Mouse (Mus musculus) yolk sac, embryonic 10.5 days (tissue): ENCODE results near the gene Clec2i.
A peak's percentile ranks its signal among the peaks of the same experiment; 100 is the strongest.
"Not testable (repeated sequence)": the region's sequence is repeated elsewhere in the genome, so short reads cannot be mapped to it uniquely, and the experiment has no call there.

Experiments used
- DNase-seq: peaks from one replicate; pipeline ENCODE4 v3.0.0-alpha.2; 2017; ENCODE audit warnings: low spot score

Clec2i gene

DNA sequence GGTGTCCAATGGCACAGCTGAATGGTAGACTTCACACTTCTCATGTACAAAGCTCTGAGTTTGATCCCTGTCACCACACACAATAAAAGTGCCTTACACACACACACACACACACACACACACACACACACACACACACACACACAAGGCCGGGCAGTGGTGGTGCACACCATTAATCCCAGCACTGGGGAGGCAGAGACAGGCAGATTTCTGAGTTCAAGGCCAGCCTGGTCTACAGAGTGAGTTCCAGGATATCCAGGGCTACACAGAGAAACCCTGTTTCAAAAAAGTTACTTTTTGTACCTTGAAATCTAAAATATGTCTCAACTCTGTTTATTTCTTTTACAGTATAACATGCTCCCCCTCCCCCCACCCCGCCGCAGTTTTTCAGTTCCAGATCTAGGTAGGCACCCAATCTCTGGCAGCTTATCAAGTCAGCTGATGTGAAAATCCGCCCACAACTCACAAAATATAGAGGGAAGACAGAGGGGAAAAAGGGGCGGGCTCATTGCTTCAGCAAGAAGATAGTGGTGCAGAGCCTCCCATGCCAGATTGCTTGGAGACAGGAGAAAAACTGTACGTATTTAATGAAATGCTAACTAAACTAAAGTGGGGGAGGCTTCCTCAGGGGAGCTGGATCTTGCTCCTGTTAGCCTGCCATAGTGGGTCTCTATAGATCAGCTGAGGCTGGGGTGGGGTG, at the start of gene Clec2i:
TSS of gene Clec2i (plus strand) at position 498 of the 700 bp plus-strand sequence.
- not testable (repeated sequence) for DNase-seq

DNA sequence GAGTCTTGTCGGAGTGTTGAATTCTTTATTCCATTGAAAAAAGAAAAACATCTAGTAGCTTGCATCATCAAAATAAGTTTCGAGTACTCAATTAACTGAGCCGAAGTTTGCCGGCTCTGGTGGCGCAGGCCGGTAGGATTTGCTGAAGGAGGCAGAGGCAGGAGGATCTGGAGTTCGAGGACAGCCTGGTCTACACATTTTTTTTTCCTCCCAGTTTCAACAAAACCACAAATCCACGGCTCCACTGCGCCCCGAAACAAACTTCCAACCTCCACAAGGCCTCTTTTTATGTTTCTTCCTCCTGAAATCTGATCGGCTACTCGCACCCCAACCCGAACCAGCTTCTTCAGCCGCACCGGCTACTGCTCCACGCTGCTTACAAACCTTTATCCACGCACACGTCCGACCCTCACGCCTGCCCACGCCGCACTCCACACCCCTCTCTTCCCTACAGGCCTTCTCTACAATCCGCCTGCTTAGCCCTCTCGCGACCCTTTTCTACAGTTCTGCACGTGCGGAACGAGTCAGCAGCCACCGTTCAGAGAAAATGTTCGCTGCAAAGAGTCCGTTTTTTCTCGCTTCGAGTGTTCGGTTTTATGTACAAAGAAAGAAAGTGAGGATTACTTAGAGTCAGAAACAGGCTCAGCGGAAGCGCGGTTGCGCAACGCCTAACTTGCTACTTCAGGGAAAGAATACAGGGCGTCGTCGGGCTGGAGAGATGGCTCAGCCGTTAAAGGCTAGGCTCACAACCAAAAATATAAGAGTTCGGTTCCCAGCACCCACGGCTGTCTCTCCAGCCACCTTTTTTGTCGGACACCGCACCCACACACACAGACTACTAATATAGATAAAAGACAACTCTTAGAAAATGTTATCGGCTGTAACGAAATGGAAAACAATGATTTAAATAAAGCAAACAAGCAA, 48.8 kb upstream of the Clec2i start:
- DNase-seq: peak; percentile 91

DNA sequence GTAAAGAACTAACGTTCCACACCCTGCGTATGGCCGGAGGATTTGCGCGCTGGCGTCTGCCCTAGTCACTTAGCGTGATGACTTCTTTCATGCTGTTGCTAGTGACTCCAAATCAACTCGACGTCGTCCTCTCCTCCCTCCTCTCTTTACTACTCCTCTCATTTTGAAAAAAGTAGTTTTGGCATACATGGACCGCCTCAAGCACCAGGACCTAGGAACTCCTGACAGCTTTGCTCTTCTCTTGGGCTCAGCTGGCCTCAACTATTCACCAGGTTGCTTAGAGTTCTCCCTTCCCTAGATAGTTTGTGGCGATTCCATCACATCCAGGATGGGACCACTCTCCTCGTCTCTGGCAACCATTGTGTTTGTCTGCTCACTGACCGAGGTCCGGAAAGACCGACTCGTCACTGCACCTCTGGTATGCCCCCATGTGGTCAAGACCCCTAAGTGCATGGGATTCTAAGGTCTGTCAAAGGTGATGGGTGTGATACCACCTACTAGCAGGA, 48.1 kb upstream of the Clec2i start:
- peak; percentile 87 for DNase-seq

DNA sequence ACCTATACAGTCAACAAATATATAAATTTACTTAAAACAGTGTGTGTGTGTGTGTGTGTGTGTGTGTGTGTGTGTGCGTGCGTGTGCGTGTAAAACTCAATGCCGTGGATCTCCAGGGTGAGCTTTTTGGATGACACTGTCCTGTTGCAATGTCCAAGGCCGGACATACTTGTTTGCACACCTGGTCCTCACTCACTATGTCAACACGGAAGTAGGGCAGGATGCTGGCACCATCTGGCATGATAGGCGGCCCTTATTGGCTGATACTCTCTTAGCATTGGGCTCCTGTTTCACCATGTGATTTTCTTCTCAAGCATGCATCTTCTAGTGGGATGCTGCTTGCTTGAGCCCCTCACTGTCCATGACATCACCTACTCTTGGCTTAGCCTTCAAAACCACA, 47.5 kb upstream of the Clec2i start:
- no peak for DNase-seq

DNA sequence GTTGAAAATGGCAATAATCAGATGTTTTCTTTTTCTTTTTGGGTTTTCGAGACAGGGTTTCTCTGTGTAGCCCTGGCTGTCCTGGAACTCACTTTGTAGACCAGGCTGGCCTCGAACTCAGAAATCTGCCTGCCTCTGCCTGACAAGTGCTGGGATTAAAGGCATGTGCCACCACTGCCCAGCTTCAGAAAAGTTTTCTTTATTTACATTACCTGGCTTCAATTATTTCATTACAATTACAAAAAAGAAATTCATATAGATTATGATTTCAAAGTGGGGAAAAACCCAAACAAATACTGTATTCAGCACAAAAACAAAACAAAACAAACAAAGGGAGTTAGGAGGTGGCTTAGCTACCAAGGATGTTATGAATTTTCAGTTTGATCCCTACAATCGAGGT, 46.7 kb upstream of the Clec2i start:
- not testable (repeated sequence) for DNase-seq

DNA sequence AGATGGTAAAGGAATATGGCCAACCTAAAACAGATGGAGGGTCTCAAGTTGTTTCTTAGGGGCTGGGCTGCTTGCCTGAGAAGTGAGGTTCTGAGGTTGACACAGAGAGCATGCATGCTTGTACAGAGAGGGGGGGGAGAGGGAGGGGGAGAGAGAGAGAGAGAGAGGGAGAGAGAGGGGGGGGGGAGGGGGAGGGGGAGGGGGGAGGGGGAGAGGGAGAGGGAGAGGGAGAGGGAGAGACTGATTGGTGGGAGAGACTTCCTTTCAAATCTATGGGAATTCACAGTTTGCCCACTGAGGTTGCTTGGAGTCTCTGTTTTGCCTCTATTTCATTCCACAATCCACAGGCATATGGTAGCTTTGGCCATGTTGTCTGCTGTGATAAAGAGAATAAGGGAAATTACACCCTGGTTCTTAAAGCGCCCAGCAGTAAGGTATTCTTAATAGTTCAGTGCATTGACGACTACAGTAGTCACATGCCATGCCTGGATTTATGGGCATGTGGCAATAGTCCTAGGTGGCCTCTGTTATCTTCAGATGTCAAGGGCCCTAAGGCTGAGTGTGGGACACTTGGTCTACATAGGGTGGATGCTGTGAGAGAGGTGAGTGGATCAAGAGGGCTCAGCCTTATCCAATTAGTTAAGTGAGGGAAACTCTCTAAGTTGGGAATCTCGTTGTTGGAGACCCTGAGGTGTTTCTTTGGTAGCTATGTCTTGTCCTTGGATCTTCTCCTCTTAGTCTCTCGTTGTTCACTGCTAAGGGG, 45.9 kb upstream of the Clec2i start:
- peak; percentile 14 for DNase-seq

DNA sequence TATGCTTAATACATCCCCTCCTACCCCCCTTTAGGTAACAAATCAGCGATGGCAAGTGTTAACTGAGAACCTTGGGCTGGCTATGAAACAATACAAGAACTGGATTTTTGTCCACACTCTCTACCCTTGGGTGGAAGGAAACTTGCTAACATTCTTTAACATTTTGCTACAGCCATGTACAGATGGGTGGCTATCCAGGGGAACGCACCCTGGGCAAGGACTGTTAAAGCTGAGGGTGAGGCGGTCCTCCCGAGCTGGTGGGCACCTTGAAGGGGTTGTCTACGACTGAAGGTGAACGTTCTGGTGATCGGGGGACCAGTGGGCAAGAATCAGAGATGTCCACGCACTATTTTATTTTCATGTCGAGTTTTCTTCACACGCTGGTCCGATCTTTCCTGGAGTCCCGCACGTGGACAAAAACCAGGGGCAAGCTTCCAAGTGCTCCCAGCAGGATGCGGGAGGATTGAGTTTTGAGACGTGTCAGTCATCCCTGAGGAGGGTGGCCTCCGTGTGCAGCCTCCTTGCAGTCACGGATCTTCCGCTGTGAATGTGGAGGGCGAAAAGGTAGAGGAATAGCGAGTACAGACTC, 44.9 kb upstream of the Clec2i start:
- DNase-seq: no peak

DNA sequence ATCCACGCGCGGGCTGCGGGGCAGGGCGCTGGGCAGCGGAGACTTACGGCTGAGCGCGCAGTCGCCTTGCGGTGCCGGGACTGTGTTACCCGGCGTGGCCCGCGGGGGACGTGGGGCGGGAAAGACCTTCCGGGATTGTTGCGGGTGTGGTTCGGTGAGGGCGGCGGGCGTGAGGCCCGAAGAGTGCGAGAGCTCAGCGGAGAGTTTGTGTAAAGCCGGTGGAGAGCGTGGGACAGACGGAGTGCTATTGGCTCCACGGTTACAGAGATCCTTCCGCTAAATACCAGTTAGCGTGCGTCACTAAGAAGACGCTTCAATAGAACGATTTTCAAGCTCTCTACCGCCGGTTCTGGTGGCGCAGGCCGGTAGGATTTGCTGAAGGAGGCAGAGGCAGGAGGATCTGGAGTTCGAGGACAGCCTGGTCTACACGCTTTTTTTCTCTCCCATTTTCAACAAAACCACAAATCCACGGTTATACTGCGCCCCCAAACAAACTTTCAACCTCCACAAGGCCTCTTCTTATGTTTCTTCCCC, 44.4 kb upstream of the Clec2i start:
- peak; percentile 95 for DNase-seq

DNA sequence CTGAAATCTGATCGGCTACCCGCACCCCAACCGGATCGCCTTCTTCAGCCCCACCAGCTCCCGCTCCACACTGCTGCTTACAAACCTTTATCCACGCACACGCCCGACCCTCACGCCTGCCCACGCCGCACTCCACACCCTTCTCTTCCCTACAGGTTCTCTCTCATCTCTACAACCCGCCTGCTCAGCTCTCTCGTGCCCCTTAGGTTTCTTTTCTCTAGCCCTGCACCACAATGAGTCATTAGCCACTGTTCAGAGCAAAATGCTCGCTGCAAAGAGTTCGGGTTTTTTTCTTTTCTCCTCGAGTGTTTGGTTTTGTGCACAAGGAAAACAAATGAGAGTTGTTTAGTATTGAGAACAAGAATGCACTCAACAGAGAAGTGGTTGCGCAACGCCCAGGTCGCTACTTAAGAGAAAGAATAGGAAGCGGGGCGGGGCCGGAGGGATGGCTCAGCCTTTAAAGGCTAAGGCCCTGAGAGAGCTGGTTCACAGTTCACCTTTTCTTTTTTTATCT, 43.9 kb upstream of the Clec2i start:
- peak; percentile 85 for DNase-seq

DNA sequence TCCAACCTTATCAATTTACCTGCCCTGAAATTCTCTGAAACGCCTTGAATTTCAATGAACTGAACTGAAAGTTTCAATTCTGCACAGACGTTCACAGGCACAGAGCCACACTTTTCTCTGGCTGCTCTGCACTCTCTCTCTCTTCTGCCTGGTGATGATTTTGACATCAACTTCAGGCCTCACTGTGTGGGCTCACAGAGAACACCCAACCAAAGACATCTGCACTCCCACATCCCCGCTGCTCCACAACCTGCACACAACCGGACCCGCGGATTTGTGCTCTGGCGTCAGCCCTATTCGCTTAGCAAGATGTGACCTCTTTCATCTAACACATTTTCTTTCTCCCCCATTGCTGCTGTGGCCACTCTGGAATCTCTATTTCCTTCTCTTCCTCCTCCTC, 43.3 kb upstream of the Clec2i start:
- DNase-seq: no peak

DNA sequence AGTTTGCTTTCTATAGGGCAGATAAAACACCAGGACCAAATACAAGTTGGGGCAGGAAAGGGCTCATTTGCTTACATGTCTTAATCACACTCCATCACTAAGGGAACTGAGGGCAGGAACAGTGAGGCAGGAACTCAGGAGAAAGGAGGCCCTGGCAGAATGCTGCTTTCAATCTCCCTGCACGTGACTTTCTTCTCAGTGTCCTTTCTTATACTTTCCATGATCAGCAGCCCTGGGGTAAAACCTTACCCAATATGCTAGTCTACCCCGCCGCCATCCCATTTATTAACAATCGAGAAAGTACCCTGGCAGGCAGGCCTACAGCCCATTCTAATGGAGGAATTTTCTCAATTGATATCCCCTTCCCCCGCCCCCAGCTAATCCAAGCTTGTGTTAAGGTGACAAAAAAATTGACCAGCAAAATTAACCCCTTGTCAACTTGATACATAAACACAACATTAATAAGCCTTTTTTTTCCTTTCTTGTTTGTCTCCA, 42.8 kb upstream of the Clec2i start:
- DNase-seq: no peak

DNA sequence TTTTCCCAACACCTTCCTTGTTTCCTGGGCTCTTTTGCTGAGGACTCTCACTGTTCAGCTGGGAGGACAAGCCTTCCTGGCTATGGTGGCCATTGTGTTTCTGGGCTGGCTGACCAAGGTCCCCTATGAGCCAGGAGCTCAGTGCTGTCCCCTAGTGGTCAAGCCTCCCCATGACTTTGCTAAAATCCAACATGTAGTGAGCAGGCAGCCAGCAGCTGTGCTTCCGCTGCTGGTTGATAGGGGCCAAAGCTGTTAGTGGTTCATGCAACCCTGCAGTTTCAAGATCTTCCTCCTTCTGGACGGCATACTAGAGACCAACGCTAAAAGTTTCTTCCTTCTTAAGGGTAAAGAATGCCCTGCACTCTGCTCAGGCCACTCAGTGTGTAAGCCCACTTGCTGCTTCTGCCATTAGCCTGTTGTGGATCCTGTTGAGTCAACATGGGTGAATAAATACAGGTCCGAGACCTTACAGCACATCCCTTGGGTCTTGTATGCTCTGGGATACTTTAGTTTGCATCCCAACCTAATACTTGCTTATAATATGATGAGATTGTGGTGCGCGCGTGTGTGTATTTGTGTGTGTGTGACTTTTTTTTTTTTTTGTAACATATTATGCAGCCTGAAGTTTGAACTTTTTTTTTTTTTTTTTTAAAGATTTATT, 41.9 kb upstream of the Clec2i start:
- peak; percentile 87 for DNase-seq

DNA sequence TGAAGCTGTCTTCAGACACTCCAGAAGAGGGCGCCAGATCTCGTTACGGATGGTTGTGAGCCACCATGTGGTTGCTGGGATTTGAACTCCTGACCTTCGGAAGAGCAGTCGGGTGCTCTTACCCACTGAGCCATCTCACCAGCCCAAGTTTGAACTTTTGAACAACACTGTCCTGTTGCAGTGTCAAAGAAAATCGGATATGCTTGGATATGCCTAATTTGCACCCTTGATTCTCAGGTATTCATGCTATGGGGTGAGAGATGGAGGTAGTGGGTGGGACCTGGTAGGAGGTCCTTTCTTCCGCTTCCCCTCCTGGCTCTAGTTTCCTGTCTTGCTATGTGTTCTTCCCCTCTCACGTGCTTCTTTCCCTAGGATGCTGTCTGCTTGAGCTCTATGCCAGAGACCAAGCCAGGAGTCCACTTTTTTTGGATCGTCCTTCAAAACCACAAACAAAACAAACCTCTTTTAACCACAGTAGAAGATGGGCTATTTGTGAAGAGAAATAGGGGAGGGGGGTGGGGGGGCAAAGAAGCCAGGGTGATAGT, 41.3 kb upstream of the Clec2i start:
- DNase-seq: peak; percentile 21

DNA sequence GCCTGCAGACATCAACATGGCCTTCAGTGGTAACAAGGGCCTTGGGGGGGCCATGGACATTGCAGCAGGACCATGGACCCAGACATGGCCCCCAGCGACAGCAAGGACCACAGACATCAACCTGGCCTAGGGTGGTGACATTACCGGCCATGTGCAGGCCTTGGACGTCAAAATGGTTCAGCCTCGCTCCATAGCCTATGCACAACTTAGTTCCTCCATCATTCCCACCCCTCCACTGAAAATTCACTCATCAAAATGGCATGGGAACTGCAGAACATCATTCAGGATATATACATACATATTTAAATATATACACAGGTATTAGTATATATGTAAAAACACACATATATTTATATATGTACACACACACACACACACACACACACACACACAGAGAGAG, 40.0 kb upstream of the Clec2i start:
- no peak for DNase-seq

DNA sequence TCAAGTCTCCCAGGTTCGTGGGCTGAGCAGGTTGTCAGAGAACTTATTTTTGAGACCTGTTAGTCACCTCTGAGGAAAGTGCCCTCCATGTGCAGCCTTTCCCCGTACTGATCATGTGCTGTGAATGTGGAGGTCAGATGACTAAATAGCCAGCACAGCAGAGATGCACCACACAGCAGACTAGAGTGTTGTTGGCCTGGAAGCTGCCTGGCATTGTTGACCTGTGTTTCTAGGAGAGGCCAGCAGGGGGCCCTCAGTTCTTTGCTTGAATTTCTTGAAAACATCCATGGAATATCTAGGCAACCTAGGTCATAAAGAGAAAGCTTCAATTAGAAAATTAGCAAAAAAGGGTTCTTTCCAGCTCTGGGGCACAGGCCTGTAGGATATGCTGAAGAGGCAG, 37.5 kb upstream of the Clec2i start:
- peak; percentile 57 for DNase-seq

DNA sequence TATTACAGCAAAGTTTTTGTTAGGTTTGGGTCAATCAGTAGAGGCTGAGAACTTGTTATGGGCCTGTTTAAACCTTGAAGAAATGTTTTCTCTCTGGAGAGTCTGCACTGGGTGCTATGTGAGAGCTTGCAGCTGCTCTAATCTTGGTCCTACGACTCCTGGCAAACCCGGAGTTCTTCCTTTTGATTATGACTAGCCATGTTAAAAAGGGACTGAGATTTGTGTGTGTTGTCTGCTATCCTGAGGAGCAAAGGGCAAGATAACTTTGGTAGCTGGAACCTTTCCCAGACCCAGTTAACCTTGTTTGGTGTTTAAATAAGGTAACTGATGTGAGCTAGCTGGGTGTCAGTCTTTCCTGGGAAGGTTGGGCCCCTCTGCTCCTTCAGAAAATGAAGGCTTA, 36.7 kb upstream of the Clec2i start:
- no peak for DNase-seq

DNA sequence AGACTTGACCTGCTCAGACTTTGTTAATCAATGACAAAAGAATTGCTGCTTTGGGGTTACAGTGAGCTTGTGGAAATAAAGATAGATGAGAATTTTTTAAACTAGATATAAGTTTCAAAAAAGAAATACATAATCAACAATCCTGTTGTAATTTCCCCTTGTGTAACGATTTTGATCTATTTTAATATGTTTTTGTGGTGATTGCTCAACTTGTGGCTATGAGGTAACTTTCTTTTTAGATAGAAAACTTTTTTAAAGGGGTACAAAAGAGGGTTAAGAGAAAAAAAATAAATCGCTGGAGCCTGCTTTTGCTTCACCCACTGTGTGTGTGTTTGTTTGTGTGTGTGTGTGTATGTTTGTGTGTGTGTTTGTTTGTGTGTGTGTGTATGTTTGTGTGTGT, 36.2 kb upstream of the Clec2i start:
- DNase-seq: no peak

DNA sequence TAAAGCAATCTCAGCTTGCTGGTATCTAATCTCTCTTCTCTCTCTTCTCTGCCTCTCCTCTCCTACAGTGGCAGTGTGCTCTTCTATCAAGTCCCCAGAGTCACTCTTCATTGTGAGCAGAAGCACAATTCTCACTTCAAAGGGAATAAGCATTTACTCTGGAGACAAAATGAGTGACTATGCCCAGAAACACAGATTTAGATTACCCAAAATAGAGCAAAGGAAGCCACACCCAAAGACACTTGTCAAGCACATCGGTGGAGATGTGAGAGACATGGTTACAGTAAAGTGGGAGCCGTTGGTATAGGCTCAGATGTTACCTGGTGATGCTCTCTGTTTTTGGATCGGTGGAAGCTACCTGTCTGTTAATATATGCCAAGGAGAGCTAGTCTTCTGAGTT, 34.6 kb upstream of the Clec2i start:
- DNase-seq: no peak

DNA sequence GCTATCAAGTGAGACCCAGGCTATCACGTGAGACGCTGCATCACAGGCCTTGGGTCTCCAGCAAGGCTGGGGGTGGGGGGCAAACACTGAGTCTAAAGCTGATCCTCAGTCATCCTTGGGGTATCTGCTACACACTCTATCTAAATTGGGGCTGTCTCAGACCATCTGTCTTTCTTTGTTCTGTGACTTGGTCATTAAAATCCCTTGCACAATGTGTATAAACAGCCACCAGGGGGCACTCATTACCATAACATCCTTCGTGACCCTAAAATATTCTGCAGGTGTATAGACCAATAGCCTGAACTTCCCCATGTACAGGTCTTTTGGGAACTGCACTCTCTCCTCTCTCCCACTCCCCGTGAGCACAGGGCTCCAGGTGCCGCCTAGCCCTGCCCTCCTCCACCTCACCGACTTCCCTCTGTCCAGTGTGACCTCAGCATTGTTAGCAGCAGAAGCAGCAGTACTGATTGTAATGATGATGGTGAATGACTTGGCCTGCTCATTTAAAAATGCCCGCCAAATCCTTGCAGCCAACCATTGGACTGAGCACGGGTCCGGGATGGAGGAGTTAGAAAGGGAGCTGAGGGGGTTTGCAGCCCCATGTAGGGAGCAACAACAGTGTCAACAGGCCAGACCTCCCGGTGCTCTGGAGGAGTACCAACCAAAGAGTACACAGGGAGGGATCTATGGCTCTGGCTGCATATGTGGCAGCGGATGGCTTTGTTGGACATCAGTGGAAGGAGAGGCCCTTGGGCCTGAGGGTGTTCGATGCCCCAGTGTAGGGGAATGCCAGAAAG, 33.2 kb upstream of the Clec2i start:
- DNase-seq: peak; percentile 46

DNA sequence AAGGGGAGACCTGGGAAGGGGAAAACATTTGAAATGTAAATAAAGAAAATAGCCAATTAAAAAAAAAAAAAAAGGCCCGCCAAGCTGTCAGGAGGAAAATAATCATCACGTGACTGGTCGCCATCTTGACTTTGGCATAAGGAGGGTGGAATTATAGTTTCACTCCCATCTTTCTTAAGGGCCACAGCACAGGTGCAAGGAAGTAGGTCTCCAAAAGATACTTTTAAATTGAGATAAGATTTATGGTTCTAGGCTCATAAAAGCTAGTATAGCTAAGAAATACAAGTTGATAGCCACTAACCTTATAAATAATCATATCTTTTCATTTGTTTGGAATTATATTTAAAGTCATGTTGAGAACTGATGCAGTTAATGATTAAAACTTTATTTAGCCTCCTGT, 32.5 kb upstream of the Clec2i start:
- DNase-seq: no peak
